Mouse (Mus musculus) small intestine, adult 2 months (tissue): ENCODE measurements around the gene Glg1.

Experiments
- CTCF ChIP-seq: fragments of 200-500 bp; IDR thresholded peaks from 2 replicates; pipeline ENCODE4 v1.5.1; 2012; ENCODE audit warnings: low read depth, mild to moderate bottlenecking, control low read depth, inconsistent platforms, low read length, moderate library complexity, mixed read lengths; ENCODE audit not compliant: insufficient replicate concordance, insufficient read length; ENCODE audit errors: extremely low read depth
- POLR2A ChIP-seq: fragments of 200-500 bp; IDR thresholded peaks from 2 replicates; pipeline ENCODE4 v1.6.1; 2012; ENCODE audit warnings: low read depth, mild to moderate bottlenecking, control low read depth, inconsistent platforms, low read length, moderate library complexity

DNA sequence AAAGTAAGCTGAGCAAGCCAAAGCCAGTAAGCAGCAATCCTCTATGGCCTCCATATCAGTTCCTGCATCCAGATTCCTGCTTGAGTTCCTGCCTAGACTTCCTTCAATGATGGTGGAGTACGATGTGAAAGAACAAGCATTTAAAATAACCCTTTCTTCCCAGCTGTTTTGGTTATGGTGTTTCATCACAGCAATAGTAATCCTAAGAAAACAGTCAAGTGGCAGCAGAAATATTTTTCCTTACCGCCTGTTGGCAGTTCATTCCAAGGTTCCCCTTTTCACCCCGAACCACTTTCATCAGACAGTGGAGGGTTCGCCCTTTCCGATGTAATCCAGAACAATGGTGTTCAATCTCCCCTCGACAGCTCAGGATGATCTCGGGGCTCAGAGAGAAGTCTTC, 71.5 kb downstream of the Glg1 start:
- TF ChIP-seq CTCF (no peak), POLR2A (no peak)
